Mouse (Mus musculus) adrenal gland, adult (tissue): ENCODE measurements at regions not wholly inside any gene's neighbourhood (a gene's known extent, or its start where the extent isn't known, plus 50 kb on each side); places are given as distances from the start of the nearest gene placed in this dataset.

Experiments used
- DNase-seq, 2 experiments: peaks; one replicate each; pipeline ENCODE4 v3.0.0; 2022 to 2023; ENCODE audit warnings: low spot score in 1 of 2; ENCODE audit not compliant: inconsistent age in 2 of 2

DNA sequence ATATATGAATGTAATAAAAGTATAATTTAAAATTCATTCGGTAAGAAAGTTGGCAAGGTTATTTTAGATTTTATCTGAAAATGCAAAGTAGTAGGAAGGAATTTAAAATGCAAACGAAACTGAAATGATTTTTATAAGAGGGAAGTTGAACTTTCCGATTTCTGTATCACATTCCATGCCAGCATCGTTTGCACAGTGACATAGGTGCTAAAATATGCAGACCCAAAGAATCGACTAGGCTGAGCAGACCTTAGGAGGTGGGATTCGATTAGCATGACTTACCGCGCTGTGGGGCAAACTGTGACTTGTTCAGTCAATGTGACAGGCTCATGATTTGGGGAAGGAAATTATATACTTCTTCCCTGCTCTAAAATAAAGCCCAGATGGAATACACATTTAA is 596.2 kb downstream of the Gm19410 start:
- no peak for DNase-seq

DNA sequence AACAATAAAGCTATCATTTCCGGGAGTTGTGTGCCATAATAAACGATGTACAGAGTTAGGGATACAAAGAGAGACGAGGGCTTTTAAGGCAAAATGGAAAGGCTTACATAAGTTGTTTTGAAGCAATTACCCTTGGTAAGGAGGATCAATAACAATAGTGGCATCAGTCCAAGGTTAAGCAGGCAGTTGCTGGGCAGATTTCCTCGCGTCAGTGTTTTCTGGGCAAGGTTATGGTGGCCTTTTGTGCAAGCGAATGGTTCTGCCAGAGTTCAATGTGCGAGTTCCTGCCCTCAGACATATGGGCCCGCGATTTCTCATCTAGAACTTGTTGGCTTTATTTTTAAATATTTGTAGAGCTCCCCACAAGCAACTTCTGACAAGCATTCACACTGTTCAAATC is 597.7 kb downstream of the Gm19410 start:
- peak; percentile 9 to 89 for DNase-seq

DNA sequence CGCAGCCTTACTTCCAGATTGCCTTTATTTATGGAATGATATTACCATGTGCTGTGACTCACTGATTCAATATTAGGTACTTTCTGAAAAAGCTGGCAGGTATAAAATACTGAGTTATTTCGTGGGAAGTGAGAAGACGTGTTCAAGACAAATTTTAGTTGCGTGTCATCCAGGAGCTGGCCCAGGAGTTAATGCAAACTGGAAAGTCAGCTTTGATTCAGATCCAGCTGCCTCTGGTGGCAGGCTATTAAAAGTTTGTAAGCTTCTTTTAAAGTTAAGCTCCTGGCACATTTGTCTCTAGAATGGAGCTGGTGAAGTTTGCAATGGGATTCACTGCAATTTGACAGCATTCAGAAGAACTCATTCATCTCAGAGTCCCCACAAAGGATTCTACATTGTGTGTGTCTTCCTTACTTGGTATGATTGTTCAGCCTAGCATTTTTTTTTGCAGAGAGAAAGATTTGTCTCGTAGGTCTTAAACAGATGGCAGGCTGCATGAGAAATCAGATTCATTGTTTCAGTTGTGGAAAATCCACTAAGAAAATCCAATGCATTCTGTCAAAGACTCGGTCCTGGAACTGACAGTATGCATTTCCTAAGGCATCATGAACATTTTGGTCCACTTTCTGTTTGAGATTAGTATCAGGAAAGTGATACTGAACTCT is 599.1 kb downstream of the Gm19410 start:
- no peak for DNase-seq

DNA sequence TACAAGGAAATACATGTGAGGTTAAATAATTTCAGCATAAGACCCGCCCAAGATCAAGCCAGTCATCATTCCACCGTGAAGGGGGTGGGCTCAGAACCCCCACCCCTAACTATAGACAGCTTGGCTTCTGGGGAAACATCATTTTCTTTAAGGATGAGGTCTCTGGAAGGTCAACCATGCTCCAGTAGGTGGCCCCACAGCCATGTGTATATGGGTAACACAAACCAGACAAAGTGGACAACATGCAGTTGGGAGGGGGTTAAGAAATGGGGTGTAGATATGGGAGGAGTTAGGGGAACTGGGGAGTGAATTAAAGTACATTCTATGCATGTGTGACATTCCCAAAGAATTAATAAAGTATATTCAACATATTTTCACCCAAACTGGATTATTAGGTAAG is 600.4 kb downstream of the Gm19410 start:
- peak in 1 of 2 experiments; percentile 40 for DNase-seq

DNA sequence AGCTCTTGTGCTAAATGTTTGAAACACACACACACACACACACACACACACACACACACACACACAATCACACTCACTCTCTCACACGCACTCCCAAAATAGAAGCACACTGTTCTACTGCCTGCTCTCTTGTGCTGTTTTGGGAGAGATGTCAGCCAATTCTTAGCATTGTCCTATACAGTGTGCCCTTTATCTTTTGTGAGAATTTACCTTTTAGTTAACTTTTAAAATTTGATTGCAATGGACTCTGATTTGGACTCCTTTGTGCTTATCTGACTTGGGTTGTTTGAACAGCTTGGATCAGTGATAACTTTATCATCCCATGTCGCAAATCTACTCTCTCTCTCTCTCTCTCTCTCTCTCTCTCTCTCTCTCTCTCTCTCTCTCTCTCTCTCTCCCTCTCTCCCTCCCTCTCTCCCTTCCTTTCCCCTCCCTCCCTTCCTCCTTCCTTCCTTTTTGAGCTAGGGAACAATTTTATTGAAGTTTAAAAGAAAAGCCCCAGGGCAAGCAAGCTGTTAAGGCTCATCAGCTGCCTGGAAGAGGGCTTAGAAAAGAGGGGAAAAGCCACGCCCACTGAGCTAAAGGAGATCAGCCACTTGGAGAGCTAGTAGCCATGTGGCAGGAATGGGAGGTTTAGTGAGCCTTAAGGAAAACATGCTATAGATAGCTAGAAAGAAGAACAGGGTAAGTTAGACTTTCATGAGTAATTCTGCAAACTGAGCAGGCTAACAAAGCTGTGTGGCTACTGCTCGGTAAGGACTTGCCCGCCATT is 611.2 kb downstream of the Gm19410 start:
- no peak for DNase-seq

DNA sequence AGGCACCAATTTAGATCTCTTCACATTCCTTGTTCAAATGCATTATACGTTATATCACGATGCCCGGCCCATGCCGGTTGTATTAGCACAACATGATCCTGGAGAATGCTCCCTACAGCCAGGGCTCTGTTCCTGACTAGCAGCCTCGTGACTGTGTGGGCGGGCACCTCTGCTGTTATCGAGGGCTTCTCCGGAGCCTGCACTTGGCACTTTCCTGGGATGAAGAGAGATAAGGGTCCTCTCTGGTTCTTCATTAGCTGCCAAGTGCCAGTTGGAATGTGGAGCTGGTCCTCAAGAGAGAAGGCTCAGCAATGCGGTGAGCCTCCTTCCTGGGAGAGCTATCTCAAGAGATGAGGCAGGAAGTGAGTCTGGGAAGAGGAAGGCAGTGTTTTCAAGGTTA is 598.9 kb upstream of the AI429214 start:
- DNase-seq, result no peak

DNA sequence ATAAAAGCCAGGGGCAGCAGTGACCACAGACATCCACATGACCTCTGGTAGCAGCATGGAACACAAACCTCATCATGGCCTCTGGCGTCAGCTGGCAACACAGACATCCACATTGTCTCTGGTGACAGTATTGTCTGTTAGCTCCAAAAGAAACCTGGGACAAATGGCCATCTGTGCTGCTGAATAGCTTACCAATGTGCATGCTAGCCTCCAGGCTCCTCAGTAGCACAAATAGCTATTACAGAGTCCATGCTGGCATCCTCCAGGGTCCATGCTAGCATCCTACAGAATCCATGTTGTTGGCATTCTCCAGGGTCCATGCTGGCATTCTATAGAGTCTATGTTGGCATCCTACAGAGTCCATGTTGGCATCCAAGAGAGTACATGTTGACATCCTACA is 596.9 kb upstream of the AI429214 start:
- DNase-seq, result no peak

DNA sequence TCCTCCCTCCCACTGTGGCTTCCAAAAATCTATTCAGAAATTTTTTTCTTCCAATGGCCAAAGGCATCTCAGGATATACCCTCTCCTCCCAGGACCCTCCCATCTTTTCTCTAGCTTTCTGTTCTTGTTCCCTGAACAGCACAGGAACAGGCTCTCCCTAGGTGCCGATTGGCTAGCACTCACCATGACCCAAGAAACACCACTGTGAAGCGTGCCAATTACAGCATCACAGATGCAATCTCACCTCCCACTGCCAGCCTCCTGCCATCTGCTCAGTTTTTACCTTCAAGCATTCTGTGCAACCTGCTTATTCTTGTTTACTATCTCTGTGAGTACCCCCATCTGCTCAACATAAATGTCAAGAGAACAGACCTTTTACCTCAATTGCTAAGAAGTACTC is 586.7 kb upstream of the AI429214 start:
- no peak for DNase-seq
